Mouse (Mus musculus): Measurements from ENCODE around the gene Nrsn2.

Gene Nrsn2

DNA sequence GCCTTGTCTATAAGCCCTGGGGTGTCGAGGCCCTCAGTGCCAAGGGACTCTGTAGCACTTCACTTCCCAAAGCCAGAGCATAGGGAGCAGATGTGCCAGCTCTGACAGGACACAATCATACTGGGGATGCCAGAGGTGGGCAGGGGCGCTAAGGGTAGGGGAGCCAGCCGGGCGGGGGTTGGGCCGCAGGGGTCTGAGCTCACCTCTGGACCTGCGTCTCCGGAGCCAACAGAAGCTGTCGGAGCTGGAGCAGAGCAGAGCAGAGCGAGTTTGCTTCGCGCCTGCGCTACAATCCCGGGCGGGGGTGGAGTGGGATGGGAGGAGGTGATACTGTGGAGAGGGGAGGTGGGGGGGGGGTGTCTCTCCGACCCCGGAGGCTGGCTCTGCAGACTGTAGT is at the start of gene Nrsn2:
TSS of gene Nrsn2 (minus strand) at position 294 of the 397 bp plus-strand sequence.
- DNase-seq (ENCODE audit: low spot score), result no peak

DNA sequence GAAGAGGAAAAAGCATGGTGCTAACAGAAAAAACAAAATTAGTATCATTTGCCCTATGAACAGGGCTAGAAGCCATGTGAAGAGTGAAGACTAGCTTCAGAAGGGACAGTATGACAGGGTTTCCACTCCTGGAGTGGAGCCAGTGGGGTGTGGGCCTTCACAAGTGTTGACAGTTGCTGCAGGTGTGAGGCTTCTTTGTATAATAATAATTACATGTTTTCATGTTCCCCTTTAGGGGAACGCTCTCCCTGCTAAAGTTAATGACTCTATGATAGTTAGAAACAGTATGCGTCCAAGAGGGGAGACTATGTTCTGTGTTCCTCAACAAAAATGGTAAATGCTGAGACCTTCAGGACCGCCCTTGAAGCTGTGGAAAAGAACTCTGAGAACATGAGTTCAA is 39.3 kb upstream of the Nrsn2 start:
- no peak for DNase-seq (ENCODE audit: low spot score)

DNA sequence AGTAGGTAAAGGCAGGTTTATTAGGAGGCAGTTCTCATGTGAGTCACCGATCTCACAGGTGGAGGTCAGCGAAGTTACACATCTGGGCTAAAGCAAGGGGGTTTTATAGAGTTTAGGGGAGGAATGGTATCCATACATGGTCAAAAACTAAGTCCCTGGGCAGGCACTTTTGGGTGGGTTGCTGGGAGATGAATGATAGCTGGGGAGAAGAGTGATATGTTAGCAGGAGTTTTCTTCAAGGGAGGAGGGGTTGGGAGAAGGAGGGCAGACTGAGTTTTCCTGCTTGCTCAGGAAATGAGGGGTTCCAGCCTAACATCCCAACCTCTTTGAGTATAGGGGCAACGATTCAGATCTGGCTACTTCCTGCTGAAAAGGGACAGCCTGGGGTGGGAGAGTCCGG is 38.8 kb upstream of the Nrsn2 start, which contains the start of gene 6820408C15Rik:
TSS of gene 6820408C15Rik (plus strand) at position 301 of the 400 bp plus-strand sequence.
- DNase-seq (ENCODE audit: low spot score), result no peak

DNA sequence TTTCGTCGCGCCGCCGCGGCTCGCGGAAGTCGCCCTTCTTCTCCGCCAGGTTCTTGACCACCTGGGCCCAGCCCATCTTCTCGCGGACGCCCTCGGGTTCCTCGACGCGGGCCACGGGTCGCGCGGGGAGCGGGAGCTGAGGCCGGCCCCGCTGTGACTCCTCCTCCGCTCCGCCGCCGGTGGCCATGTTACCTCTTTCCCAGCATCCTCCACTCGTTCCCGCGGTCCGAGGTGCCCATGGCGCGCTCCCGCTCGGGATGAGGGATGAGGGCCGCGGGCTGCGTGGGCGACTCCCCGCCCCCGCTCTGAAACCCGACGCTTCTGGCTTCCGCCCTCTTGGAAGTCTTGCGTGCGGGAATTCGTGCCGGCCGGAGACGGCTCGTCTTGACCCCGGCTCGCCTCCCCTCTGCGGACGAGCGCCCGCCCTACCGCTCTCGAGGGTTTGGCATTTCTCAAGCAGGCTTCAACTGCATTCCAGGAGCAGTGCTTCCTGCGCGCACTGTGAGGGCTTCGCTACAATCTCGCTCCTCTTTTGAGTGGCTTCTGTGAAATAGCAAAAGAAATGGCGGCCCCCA is 38.2 kb upstream of the Nrsn2 start, which contains the start of gene Zcchc3:
TSS of gene Zcchc3 (minus strand) at position 437 of the 575 bp plus-strand sequence.
- peak; percentile 85 for DNase-seq (ENCODE audit: low spot score)

DNA sequence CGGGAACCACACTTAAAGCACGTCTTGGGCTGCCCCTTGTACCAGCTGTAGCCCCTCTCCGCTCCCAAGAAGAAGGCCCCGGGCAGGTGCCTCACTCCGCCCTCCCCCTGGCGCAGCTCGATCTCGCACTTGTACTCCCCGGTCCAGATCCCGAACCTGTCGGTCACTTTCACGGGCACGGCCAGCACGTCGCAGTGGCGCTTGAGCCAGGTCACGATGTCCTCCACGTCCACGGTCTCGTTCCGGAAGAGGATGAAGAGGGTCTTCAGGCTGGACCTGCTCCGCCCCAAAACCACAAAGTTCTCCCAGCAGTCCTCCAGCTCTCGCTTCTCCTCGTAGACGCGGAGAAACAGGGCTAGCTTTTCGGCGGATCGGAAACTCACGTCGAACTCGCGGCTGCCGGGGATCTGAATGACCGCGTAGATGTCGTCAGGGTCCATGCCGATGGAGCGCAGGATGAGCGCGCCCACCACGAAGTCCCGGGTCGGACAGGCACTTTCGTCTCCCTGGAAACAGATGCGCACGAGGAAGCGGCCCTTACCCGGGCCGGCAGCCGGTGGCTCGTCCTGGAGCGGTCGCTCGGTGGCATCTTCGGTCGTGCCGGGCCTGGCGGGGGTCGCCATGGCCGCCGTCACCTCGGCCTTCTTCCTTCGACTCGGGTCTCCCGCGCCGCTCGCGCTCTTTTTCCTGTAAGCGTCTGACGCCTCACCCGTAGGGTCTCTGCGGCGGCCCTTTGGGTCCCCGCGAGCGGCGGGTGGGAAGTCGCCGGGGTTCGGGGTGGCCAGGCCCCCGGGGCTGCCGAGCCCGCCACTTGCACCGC is 37.5 kb upstream of the Nrsn2 start:
- no peak for DNase-seq (ENCODE audit: low spot score)

DNA sequence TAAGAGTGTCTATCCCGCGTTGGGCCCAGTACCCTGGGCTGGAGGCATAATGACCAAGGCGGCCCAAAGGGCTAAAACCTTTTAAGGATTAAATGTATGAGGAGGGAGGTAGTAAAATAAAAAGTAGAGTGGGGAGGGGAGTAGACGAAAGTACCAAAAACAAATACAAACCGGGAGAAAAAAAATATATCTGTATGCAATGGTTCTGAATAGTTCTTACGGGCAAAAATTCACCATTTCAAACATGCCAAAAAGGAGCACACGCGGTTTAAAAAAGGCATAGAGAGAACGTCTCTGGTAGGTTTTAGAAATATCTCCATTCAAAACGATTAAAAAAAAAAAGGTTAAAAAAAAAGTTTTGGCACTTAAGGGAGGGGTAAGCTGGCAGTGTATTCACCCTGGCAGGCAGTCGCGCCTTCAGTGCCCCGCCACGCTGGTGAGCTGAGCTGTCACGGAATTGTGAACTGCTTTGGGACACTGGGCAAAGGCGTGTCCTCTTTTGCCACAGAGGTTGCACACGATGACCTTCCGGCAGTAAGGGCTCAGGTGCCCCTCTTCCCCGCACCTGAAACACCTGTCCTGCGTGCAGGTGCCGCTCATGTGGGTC is 36.8 kb upstream of the Nrsn2 start:
- DNase-seq (ENCODE audit: low spot score), result no peak

DNA sequence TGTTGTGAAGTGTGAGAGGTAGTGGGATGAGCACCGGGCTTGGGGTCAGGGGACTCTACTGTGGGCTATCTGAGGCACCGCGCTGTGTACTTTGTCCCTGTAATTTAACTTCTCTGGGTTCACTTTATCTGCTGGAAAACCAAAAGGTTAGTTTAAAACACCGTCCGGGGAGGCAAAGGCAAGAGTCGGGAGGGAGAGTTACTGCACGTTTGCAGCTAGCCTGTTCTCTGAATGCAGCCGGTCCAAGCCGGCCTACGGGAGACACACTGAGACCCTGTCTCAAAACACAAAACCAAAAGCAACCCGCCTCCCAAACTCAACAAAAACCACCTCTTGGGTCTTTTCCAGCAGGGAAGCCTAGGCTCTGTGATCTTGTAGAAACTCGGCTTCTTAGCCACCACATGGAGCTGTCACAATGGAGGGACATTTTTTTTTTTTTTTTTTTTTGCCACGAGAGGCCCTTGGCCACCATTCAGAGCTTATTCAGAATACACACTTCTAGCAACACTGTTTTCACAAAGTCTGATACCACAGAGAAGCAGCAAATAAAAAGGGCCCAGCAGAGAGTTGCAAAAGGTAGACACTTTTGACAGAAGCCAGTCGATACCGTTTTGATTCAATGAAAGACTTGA is 36.2 kb upstream of the Nrsn2 start:
- no peak for DNase-seq (ENCODE audit: low spot score)

DNA sequence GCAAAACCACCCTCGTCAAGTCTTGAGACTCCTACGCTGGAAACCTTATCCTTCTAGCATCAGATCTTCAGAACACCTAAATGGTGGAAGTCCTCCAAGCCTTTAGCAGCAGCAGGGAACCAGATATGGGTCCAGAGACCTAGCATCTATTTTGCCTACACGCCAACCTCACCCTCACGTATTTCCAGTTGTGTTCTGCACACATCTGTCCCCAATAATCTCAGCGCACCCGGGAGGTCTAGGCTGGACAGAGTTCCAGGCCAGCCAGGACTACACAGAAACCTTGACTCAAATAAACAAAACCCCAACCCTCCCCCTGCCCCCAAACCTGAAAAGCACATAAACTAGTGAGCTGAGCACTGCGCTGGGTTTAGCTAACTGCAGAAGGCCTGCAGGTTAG is 35.0 kb upstream of the Nrsn2 start:
- DNase-seq (ENCODE audit: low spot score), result no peak

DNA sequence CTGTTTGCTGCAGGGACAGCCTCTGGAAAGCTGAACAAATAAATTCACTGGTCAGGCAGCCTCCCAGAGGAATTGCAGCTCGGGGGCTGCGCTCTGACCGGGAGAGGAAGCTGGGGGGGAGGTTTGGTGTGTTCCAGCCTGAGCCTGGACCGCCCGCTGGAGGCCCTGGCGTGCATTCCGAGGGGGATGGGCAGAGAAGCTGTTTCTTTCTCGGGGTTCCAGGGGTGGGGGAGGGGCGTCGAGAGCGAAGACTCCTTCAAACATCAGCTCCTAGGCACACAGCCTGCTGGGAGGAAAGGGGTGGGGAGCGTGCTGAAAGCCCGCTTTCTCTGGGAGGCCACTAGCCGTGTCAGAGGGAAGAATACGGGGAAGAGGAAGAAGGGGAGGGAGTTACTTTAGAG is 34.5 kb upstream of the Nrsn2 start:
- peak; percentile 85 for DNase-seq (ENCODE audit: low spot score)

DNA sequence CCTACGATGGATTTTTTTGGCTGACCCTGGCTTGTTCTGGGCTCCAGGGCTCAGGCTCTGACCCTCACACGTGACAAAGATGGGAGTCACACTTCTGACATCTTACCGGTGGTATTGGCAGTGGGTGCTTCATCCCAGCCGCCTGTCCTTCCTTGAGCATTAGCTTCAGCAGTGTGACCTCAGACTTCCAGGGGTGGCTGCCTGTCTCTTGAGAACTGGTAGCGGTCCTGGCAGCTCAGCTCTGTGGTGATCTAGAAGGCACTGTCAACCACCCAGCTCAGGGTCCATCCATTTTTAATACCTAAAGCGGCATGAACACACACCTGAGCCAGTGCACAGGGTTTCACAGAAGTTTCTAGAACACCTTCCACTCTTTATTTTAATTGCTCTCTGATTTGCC is 33.3 kb upstream of the Nrsn2 start:
- no peak for DNase-seq (ENCODE audit: low spot score)

DNA sequence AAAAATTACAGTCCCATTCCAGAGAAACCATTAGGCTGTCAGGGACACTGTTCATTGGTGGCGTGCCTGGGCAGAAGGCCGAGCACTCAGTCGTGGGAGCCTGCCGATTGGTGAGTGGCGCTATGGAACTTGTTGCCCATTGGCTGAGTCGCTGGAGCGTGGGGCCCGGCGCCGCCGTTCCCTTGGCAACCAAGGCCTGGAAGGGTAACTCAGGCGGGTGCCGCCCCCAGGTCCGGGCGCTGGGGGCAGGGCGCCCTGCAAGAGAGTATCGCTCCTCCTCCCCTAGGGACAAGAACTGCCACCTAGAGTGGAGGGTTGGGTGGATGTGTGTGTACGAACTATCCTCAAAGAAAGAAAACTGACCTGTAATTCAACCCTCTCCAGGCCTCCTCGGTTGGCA is 29.7 kb upstream of the Nrsn2 start:
- peak; percentile 90 for DNase-seq (ENCODE audit: low spot score)

DNA sequence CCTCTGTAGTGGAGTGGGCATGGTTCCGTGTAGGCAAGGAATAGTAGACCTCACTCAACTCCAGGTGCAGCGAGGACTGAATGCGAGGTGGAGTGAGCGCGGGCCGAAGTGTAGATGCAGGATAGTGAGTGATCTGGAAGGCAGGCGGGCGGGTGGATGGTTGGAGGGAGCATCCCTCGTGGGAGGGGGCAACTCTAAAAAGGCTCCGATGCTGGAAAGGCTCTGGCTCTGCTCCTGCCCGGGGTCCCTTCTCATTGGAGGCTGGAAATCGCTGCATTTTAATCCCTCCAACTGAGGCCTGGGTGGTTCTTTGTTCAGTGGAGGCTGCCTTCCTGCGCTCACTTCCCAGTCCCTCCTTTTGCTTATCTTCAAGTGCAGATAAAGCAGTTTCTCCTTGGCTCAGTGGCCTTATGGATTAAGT is 22.7 kb upstream of the Nrsn2 start:
- DNase-seq (ENCODE audit: low spot score), result no peak

DNA sequence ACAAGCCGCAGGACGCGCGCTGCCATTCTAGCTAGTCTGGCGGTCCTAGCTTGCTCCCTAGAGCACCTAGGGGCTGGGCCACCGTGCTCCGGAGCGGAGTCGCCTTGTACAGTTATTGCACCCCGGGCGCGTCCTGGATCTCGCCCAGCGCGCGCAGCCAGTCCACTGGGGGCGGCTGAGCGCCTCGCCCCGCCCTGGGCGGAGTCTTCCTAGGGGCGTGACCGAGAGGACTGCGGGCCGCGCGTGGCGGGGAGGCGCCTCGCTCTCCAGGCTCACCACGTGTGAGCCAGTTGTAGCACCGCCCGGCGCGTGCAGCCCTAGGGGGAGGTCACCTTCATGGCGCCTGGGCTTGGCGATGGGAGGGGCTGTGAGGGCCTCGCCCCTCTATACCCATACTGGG is 22.3 kb upstream of the Nrsn2 start:
- peak; percentile 92 for DNase-seq (ENCODE audit: low spot score)

DNA sequence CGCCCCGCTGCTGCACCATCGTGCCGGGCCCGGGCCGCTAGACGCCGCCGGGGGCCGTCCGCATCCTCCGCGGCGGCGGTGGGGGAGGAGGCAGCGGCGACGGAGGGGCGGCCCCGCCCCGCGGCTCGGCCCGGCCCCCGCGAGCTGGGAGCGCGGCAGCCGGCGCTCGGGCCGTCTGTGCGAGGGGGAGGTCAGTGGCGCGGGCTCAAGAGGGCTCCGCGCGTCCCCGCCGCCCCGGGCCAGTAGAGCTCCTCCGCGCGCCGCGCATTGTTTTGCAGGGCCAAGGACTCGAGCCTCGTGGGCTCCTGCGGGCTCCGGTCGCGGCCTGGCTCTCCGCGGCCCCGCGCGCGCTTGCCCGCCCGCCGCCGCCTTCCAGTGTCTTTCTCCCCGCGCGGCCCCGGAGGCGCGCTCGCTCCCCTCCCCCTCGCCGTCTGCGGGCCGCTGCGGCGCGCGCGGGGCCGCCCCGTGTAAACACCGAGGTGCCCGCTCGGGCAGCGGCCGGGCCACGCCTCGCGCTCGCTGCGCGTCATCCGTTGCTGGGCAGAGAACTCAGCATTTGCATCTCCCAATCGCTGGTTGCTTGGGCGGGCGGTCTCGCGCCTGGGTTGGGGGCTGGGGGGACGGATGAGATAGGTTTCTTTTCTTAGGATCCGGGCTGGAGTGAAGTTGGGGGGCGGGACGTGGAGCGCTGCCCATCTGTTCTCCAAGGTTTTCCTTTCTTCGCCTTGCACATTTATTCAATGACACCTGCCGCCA is 21.4 kb upstream of the Nrsn2 start, which contains the start of gene Sox12:
TSS of gene Sox12 (minus strand) at position 384 of the 756 bp plus-strand sequence.
- peak; percentile 98 for DNase-seq (ENCODE audit: low spot score)

DNA sequence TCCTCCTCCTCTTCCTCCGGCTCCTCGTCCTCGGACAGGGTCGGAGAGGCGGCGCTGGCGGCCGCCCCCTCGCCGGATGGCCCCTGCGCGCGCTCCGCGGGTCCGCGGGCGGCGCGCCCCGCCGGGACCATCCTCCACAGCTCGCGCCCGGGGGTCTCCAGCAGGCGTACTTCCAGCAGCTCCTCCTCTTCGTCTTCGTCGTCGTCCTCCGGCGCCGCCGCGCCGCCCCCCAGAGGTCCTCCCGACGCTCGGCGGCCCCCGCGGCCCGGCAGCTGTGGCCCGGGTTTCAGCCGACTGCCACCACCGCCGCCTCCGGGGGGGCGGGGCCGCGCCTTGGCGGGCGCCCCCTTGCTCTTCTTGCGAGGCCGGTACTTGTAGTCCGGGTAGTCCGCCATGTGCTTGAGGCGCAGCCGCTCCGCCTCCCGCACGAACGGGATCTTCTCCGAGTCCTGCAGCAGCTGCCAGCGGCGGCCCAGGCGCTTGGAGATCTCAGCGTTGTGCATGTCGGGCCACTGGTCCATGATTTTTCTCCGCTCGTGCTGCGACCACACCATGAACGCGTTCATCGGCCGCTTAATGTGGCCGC is 20.7 kb upstream of the Nrsn2 start:
- peak; percentile 75 for DNase-seq (ENCODE audit: low spot score)

DNA sequence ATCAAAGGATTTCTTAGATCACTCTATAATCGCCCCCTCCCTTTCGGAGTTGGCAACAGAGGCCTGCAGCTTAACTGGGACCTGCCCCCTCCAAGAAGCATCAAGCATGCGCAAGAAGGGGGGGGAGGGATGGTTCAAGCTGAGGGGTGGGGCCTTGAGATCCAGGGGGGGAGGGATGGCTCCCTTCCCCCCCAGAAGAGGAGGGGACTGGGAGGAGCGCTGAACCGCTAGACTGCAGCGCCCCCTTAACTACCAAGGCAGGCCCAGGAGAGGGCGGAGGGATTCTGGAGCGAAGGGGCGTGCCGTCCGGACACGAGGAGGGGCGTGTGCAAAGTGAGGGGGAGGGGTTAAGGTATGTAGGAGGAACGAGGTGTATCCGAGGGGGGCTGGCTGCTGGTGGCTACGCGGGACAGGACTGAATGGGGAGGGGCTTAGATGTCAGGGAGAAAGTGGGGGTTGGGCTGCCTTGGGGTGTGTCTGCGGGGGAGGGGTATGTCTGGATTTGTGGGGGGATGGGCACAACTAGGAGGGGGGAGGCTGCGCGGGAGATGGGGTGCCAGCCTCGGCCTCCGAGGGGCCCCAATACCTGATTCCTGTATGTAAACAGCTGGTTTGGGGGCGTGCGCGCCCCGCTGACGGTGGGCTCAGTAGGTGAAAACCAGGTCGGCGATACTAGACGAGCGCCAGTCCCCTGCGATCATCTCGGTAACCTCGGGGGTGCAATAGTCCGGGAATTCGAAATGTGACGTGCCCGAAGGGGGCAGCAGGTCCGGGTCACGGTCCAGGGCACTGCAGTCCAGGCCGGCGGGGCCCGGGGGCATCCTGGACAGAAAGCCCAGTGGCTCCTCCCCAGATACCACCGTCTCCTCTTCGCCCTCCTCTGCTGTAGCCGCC is 19.9 kb upstream of the Nrsn2 start:
- peak; percentile 85 for DNase-seq (ENCODE audit: low spot score)

DNA sequence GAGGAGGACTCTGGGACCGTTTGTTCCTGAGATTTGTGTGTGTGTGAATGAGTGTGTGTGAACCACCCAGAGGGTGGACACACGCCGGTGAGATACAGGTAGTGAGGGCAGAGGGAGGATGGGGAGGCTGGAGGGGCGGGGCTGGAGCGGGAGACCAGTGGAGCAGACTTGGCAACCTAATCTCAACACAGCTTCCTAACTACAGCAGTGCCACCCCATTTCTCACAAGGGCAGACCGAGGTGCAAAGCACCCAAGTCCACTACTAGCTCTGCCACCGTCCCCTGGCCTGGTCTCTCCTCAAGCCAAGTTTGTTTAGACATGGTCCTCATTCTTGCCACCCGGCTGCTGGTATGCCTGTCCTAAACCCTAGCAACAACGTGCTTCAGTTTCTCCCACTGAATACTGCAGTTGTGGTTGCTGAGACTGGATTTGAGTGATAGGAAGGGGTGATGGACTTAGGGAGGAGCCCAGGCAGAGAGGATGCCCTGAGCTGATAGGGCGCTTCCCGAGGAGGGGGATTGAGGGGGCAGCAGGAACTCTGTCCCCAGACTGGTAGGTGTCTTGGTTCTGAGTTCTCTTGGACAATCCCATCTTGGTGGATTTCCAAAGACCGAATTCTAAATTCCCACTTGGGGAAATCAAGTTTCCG is 19.0 kb upstream of the Nrsn2 start:
- DNase-seq (ENCODE audit: low spot score), result no peak

DNA sequence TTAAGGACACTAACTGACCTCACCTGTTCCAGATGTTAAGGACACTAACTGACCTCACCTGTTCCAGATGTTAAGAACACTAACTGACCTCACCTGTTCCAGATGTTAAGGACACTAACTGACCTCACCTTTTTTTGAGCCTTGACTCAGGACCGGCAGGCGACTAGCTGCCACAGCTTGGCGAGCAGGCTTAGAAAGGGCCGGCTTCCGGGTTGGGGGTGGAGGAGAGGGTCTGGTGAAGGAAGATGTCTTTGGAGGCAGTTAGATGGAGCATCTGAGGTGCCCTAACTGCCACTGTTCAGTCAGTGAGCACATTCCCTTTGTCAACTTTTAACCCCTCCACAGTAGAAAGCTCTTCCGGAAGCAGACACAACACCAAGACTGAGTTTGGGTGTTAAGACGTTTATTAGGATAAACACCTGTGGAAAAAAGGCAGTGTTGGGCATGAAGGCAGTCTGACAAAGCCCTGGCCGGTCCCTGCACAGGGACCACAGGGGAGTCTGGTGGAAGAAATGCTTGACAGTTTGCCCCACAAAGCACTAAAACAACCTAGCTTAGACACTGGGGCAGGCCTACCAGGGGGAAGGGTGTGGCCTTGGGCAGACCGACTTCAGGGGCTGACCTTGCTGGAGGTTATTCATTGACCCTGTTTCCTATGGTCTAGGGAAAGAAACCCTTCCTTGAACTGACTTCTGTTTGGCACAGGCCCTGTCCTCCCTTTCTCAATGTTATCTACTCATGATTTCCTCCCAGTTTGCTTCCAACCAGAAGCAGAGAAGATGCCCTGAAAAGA is 17.0 kb upstream of the Nrsn2 start:
- DNase-seq (ENCODE audit: low spot score), result no peak

DNA sequence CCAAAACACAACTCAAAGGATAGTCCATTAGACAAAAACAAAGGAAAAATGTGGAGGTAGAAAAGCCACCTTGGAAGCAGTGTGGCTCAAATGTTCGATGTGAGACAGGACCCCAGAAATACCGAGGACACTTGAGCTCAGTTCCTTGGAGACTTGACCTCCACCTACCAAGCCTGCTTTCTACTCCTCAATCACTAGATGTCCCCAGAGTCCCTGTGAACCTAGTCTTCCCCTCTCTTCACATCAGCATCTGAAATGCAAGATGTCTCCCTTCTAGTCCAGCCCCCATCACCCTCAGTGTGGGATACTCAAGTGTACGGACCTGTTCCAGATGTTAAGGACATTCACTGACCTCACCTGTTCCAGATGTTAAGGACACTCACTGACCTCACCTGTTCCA is 16.3 kb upstream of the Nrsn2 start:
- peak; percentile 36 for DNase-seq (ENCODE audit: low spot score)

Data from ovary, postnatal 14 days (tissue).